Mouse (Mus musculus) ovary, adult 18-20 months (tissue): Measurements from ENCODE around the gene Klrg1.

Source experiments
- DNase-seq: peaks from one replicate; pipeline ENCODE4 v3.0.0; 2022; ENCODE audit warnings: low spot score, mixed read lengths

Gene Klrg1

DNA sequence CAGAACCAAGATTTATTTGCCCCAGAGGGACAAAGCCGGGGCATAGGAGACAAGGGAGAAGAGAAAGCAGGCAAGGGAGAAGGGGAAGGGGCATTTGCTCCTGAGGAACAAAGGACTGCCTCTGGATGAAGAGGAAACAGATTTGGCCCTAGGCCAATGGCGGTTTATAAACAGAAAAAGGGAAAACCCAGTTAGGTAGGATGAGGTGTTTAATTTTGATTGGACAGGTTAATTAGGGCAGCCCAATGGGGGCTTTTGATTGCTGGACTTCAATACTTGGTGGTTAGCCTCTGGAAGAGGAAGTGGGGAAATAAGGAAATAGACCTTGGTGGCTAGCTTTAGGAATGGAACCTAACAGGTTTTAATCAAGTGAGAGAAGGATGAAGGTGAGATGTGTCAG, 9.5 kb upstream of the Klrg1 start:
- no peak for DNase-seq

DNA sequence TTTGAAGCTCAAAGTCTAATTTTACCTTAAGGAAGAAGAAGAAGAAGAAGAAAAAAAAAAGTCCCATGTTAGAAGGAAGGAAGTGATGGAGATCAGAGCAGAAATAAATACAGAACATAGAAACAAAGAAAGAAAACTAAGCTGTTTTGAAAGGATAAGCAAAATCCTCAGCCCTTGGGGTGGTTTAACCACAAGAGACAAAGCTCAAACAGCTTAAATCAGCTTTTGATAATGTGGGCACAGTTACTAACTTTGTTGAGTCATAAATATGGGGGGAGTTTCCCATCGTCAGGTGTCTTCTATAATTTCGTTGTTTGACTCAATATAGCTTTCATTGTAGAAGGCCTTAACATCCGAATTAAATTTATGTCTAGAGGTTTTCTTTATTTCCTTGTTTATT, 9.1 kb upstream of the Klrg1 start:
- no peak for DNase-seq

DNA sequence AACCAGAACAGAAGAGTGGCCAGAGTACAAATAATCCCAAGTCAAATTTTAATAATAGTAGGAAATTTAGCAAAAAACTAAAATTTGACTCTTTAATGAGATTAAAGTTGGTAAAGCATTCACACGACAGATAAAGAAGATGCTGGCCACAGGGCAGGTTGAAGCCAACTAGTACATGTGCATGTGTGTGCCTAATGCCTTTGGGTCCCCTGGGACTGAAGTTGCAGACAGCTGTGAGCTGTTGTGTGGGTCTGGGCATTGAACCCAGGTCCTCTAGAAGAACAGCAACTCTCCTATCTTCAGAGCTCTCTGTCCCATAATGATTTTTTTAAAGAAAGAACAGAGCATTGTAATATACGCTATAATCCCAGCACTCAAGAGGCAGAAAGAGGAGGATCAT, 8.6 kb upstream of the Klrg1 start:
- no peak for DNase-seq

DNA sequence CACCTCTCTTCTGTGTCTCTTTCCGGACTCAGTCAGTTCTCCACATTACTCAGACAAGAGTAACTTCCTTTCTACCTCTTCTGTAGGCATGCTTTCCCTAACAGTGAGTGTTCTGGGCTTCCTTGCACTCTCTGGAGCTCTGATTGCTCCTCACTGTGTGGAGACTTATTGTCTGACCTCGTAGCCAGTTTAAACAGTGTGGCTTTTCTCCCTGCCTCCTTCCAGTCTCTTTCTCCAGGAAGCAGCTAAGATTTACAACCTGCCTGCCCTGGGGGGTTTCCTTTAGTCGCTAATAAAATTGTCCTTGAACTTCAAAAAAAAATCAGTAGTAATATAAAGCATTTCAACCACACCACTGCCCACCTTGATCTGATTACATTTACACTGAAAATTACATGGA, 7.6 kb upstream of the Klrg1 start:
- DNase-seq = no peak

DNA sequence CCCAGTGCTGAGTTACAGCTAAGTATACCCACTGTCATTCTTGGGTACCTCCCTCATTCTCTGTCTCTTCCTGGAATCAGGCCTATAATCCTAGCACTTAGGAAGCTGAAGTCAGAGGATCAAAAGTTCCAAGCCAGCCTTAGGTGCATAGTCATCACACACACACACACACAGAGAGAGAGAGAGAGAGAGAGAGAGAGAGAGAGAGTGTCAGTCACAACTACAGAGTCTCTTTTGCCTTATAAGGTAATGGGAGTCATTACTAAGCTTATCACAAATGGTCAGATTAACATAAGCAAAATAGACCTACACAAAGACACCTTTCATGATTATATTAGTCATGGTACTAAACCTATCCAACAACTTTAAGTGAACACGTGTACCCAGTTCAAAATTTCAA, 6.6 kb upstream of the Klrg1 start:
- DNase-seq = no peak

DNA sequence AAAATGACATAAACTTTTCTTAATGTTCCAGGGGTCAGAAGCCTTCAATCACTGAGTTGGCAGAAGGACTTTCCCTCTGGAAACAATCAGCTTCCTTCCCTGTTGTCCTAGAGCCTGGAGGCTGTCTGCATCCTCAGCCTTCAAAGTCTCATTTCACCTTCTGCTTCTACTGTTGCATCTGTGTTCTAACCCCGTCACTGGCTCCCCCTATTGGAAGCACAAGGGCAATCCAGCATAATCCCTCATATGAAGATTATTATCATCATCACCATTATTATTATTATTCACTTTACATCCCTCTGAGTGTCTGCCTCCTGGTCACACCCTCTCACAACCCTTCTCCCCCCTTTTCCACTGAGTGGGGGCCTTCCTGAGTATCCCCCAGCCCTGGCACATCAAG, 5.6 kb upstream of the Klrg1 start:
- DNase-seq = no peak

DNA sequence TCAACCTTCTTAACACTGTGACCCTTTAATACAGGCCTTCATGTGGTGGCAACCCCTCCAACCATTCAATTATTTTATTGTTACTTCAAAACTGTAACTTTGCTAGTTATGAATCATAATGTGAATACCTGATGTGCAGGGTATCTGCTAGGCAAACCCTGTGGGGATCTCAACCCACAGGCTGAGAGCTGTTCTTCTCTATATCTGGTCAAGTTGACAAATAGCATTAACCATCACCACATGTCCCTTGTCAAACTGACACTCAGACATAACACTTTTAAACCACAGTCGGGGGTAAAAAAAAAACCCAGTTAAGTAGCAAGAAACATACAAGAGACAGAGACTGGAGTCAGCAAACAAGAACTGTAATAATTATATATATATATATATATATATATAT, 2.1 kb upstream of the Klrg1 start:
- DNase-seq = no peak

DNA sequence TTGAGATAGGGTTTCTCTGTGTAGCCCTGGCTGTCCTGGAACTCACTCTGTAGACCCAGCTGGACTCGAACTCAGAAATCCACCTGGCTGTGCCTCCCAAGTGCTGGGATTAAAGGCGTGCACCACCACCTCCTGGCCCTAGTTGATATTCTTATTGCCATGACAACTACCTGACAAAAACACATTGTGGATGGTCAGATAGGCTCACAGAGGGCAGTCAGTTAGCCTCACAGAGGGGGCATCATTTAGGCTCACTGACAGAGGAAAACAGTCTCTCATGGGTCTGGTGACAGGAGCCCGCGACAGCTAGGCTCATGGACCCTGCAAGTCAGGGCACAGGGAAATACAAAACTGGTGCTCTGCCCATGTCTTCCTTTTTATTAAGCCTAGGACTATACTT, 1.6 kb upstream of the Klrg1 start:
- DNase-seq = no peak

DNA sequence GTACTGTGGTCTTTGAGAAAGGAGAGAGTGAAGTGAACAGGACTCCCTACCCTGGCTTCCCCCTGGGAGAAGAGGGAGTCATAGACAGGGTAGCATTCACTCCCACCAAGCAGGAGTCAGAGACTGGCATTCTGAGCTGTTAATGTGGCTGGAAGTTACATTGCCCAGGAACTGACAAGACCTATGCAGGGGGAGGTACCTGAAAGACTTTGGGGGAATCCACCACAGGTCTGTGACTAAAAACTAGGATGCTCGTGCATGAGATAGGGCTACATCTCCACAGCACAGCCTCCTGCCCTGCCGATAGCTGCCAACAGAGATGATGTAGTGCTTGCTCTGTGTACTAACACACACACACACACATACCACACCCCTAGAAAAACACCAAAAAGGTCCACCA, 747 bp upstream of the Klrg1 start:
- DNase-seq = no peak

DNA sequence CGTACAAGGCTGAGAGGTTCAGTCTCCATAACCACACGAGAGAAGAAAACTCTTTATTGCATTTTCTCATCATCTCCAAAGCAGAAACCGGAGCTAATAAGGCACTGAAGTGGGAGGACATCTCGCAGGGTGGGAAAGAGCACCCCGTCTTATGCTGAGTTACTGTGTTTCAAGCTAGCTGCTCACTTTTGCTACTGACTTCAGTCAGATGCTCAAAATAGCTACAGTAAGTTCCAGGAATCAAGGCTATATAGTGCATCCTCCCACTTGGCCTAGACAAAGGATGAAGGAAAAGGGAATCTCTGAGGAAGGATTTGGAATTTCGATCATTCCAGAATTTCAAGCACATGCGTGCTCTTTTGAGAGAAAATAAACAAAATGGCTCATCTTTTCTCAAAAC, 6.1 kb downstream of the Klrg1 start:
- DNase-seq = no peak

DNA sequence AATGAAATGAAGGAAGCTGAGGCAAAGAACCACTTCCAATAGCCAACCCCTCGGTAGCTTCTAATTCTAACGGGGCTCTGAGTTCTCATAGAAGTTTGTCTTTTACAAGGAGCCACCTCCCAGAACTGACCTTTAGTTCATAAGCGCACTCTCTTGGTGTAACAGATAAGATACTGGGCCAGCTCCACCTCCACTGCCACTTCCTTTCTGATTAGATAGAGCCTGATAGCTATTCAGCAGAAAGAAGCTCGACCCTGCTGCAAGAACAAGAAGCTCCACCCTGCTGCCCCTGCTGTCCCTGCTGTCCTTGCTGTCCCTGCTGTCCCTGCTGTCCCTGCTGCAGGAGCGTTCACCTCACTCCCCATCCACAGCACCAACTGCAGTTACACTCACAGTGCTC, 8.1 kb downstream of the Klrg1 start:
- no peak for DNase-seq

DNA sequence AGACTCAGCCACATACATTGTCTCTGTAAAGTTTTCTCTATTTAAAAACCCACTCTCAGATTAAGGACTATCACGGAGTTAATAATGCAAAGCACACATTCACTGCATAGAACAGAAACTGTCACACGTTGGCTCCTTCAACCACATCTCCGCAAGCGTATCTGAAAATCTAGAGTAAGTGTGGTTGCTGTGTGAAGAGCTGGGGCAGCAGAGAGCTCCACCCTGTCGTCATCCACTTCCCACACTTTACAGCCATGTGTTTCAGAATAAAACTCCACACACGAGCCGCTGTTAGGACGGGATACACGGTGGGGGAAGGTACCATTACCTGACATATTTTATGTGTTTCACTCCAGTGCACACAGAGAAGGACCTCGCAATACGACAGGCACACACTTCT, 12.5 kb downstream of the Klrg1 start:
- no peak for DNase-seq

DNA sequence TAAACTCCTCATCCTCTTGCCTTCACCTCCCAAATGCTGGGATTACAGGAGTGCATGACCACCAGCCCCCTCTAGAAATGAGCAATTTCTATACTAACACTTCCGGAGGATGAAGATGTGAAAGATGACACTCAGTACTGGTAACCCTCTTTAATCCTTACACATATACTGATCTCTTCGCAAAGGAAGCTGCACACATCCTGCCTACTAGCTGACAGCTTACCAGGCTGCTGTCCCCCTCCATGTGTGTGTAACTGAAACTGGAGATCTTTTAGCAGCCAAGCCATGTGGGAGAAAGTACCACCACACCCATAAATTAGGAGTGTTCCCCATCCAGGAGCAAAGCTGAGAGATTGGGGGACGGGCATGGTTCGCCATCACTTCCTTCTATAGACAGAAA, 13.5 kb downstream of the Klrg1 start:
- DNase-seq = no peak

DNA sequence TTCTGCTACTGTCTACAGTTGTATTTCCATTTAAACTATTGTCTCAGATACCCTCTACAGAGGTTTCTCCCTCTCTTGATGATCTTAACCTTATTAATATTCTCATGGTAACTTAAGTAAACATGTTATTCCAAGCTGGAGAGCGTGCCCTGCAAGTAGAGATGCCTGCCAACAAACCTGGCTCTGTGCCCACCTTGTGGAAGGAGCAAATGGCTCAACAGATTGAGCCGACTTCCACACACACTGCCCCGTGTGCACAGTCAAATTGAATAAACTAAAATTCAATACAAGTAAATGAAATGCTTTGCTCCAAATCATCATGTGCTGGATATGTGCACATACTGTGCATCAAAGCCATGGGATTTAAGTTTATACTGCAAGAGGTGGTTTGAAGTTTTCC, 14.1 kb downstream of the Klrg1 start:
- DNase-seq = peak; percentile 17

DNA sequence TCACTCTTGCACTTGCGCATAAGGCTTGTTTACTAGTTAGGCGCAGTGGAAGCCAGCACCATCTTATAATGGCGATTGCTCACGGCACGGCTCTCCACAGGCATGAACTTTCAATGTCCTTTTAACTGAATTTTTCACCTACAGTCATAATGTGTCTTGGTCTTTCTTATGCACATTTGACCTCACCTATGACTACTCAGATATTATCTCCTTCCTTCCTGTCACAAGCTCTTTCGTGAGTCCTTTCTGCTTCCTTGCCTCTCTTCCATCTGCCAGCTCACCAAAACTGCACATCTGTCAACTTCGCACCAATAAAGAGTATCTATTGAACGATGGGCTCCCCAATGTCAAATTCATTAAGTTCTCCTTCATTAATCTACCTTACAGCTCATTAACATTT, 20.1 kb downstream of the Klrg1 start:
- no peak for DNase-seq

DNA sequence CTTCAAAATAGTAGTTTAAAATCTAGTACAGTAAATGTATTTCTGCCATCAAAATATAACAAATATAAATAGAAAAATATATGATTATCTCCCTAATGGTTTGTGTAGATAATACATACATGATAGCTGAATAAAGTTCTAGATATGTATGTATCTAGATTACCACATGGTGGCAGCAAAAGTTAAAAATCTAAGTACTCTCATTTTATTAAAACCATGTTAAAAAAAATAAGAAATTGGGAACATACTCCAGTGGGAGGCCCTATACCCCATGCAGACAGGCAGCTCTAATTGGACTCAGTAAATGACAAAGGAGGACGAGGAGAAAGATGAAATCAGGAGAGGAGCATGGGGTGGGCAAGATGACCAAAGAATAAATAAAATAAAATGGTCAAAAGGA, 30.5 kb downstream of the Klrg1 start:
- no peak for DNase-seq

DNA sequence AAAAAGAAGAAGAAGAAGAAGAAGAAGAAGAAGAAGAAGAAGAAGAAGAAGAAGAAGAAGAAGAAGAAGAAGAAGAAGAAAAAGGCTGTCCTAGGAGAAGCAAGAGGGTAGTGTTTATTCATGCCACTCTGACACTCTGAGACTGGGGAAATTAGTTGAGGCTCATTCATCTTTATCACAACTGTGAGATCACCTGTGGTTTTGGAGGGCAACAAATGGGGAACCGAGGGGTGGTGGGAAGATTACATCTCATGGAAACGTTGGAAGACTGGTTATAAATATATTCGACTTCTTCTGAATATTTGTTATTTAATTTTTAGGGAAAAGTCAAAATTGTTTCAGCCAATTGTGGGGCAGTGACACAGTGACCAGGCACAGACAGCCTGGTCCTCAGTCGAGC, 32.6 kb downstream of the Klrg1 start:
- DNase-seq = no peak
